In genomic region chr19:55740753-55741438, GRCm38 (mm10) we compare ENCODE assay signal across 8 mouse cellular contexts. TPM values are rescaled to one million over a fixed set of nuclear protein-coding genes. Genes with fewer than 3 reads are reported as not detected.
DNase-seq lines count a peak whose midpoint lies in the region; ATAC-seq and TF ChIP-seq lines count a peak whose summit lies in the region.

No protein-coding gene starts in this region.

- H3K4me3 ChIP-seq in spleen, adult 2 months (ENCODE audit: extremely low read depth, insufficient read depth, insufficient read length): peak overlapping the region; percentile 64
- H3K4me3 ChIP-seq in heart, embryonic 11.5 days (ENCODE audit: low read depth, low read length): peak overlapping the region; percentile 94
- H3K4me3 ChIP-seq in liver, embryonic 13.5 days (replicated peaks): peak overlapping the region; percentile 65
- peak overlapping the region; percentile 67 for H3K4me3 ChIP-seq in small intestine, adult 2 months (ENCODE audit: low read depth, low read length)

- H3K4me2 ChIP-seq in heart, embryonic 11.5 days: peak overlapping the region; percentile 98
- peak overlapping the region; percentile 72 for H3K4me2 ChIP-seq in liver, embryonic 13.5 days

- TF ChIP-seq POLR2A in spleen, adult 2 months (IDR thresholded peaks at IDR 0.05; ENCODE audit: low read depth, low read length): no peak
- no peak for TF ChIP-seq POLR2A in small intestine, adult 2 months (IDR thresholded peaks at IDR 0.05; ENCODE audit: low read depth, low read length)

- H3K9ac ChIP-seq in heart, embryonic 11.5 days (ENCODE audit: low read depth, low read length): peak overlapping the region; percentile 93
- H3K9ac ChIP-seq in liver, embryonic 13.5 days: peak overlapping the region; percentile 54

- peaks cover 10% of the 10 kb centered on the region for H3K4me1 ChIP-seq in spleen, adult 2 months (ENCODE audit: control insufficient read depth, insufficient read depth, insufficient read length)
- peaks cover 17% of the 10 kb centered on the region; the same call in 1 of the 2 replicates for H3K4me1 ChIP-seq in heart, embryonic 11.5 days (ENCODE audit: control insufficient read depth, insufficient read depth, low read length)
- peaks cover 34% of the 10 kb centered on the region for H3K4me1 ChIP-seq in liver, embryonic 13.5 days (replicated peaks)
- H3K4me1 ChIP-seq in small intestine, adult 2 months (ENCODE audit: control insufficient read depth, insufficient read depth, insufficient read length, low read length): peaks cover 26% of the 10 kb centered on the region

- TF ChIP-seq CTCF in spleen, adult 2 months (IDR thresholded peaks at IDR 0.05; ENCODE audit: extremely low read depth, insufficient read depth, insufficient read length, insufficient replicate concordance): no peak
- no peak for TF ChIP-seq CTCF in small intestine, adult 2 months (IDR thresholded peaks at IDR 0.05; ENCODE audit: extremely low read depth, insufficient read length, insufficient replicate concordance, low read depth, low read length)

- peak overlapping the region; percentile 57 for H3K27ac ChIP-seq in spleen, adult 2 months (ENCODE audit: insufficient read depth, low read length)
- peak overlapping the region; percentile 93 for H3K27ac ChIP-seq in heart, embryonic 11.5 days (ENCODE audit: low read depth, low read length)
- peak overlapping the region; percentile 16; the same call in 1 of the 2 replicates for H3K27ac ChIP-seq in liver, embryonic 13.5 days
- peak overlapping the region; percentile 92 for H3K27ac ChIP-seq in small intestine, adult 2 months (ENCODE audit: insufficient read depth, low read depth, low read length)

- peaks cover 21% of the 10 kb centered on the region for H3K27me3 ChIP-seq in spleen, adult 2 months (ENCODE audit: control insufficient read depth, insufficient read depth, low read length)
- H3K27me3 ChIP-seq in heart, embryonic 11.5 days (ENCODE audit: control insufficient read depth, insufficient read depth, low read length): no peaks in the 10 kb centered on the region
- peaks cover 76% of the 10 kb centered on the region for H3K27me3 ChIP-seq in liver, embryonic 13.5 days
- no peaks in the 10 kb centered on the region; the same call in 1 of the 2 replicates for H3K27me3 ChIP-seq in small intestine, adult 2 months (ENCODE audit: control insufficient read depth, insufficient read depth, low read length)

- 12% methylated on average over 10 of the region's 10 CpGs for WGBS in spleen, adult 2 months
- WGBS in heart, embryonic 11.5 days (ENCODE audit: insufficient replicate concordance): 10% methylated on average over 10 of the region's 10 CpGs
- 16% methylated on average over 10 of the region's 10 CpGs for WGBS in liver, embryonic 13.5 days (ENCODE audit: insufficient replicate concordance)
- 3% methylated on average over 10 of the region's 10 CpGs for WGBS in small intestine, adult 2 months

- no peaks in the 10 kb centered on the region for H3K36me3 ChIP-seq in spleen, adult 2 months (ENCODE audit: control insufficient read depth, insufficient read depth, low read length)
- H3K36me3 ChIP-seq in heart, embryonic 11.5 days (ENCODE audit: control insufficient read depth, insufficient read depth, low read length): no peaks in the 10 kb centered on the region
- no peaks in the 10 kb centered on the region for H3K36me3 ChIP-seq in liver, embryonic 13.5 days
- no peaks in the 10 kb centered on the region for H3K36me3 ChIP-seq in small intestine, adult 2 months (ENCODE audit: control insufficient read depth, insufficient read depth, low read length)

- no peaks in the 10 kb centered on the region for H3K9me3 ChIP-seq in heart, embryonic 11.5 days (replicated peaks; ENCODE audit: control insufficient read depth, low read length)
- H3K9me3 ChIP-seq in liver, embryonic 13.5 days (replicated peaks): no peaks in the 10 kb centered on the region

- no peak for DNase-seq in spleen, adult 2 months (ENCODE audit: low read depth in 1 of 2, low spot score in 2 of 2)
- DNase-seq in spleen, adult 12 weeks (ENCODE audit: low spot score): no peak
- no peak for DNase-seq in liver, embryonic 13.5 days
- no peak for DNase-seq in layer of hippocampus, postnatal 25 days (ENCODE audit: extremely low spot score in 1 of 2, low spot score in 1 of 2)
- no peak for DNase-seq in frontal cortex, postnatal 25 days (ENCODE audit: low spot score in 2 of 2)
- no peak for DNase-seq in cerebellum, postnatal 14 days

- peak; percentile 49; the same call in 1 of the 2 replicates for ATAC-seq in heart, embryonic 11.5 days (replicated peaks; ENCODE audit: insufficient number of reproducible peaks, low FRiP score, low TSS enrichment)
- ATAC-seq in liver, embryonic 13.5 days (ENCODE audit: low read depth): no peak

RNA-seq across cellular contexts. Expression of gene Tcf7l2, which starts 0.7 kb away (rescaled TPM):
- polyA plus RNA-seq in spleen, adult 2 months (2012; rRNA removed): 11.3 and 12.1 TPM in 2 replicates
- polyA plus RNA-seq in heart, embryonic 11.5 days (2014; fragmentation: Nextera tagmentation; extraction: Ambion mirVana): 67.1 and 82.0 TPM in 2 replicates
- polyA plus RNA-seq in liver, embryonic 13.5 days (2015; fragmentation: Nextera tagmentation; extraction: Ambion mirVana): 17.8 and 23.4 TPM in 2 replicates
- 19.4 and 45.3 TPM in 2 replicates for polyA plus RNA-seq in small intestine, adult 2 months (2012; rRNA removed)
- 10 to 100 TPM; 12.1 to 13.4 TPM for total RNA-seq in layer of hippocampus, postnatal 25 days (2021)

Comparison
In these comparisons a context has a peak if more than half of its experiments do, and no peak if none do; other contexts are left out.
1. H3K27ac ChIP-seq: peak in every context shown above with its lines; median percentile 93 in heart, embryonic 11.5 days; 92 in small intestine, adult 2 months; 57 in spleen, adult 2 months; 16 in liver, embryonic 13.5 days.